Comparison of ENCODE assay signal across 23 mouse cellular contexts in genomic region chr6:128640673-128641072, GRCm38 (mm10). TPM values are rescaled to one million over a fixed set of nuclear protein-coding genes. Genes with fewer than 3 reads are reported as not detected.
"Had no signal": no experiment of that assay in that cellular context is flagged by ENCODE, and none has a peak within 500 bp of the region (broad histone marks: within the 10 kb centered on the region; RNA-seq: fewer than 3 reads in every experiment).

No protein-coding gene starts in this region.

- H3K4me3 ChIP-seq: neural tube, embryonic 13.5 days; neural tube, embryonic 15.5 days; stomach, embryonic 15.5 days had no signal

- H3K36me3 ChIP-seq: neural tube, embryonic 13.5 days; neural tube, embryonic 15.5 days; stomach, embryonic 15.5 days had no signal

- H3K4me2 ChIP-seq: neural tube, embryonic 13.5 days; neural tube, embryonic 15.5 days; stomach, embryonic 15.5 days had no signal

- H3K27ac ChIP-seq: neural tube, embryonic 13.5 days; neural tube, embryonic 15.5 days; stomach, embryonic 15.5 days; stomach, postnatal 0 days had no signal

- H3K9me3 ChIP-seq: neural tube, embryonic 15.5 days; stomach, embryonic 15.5 days had no signal

- DNase-seq: retina, postnatal 1 day; right cerebral cortex, adult 18-20 months; right cerebral cortex, postnatal 14 days; right cerebral cortex, postnatal 25 days; right cerebral cortex, postnatal 4 days; spleen, adult 18-20 months; thymus, adult 18-20 months; thymus, adult 2 months; thymus, postnatal 14 days; thymus, postnatal 25 days; thymus, postnatal 36 days; thymus, postnatal 4 days had no signal

- H3K27me3 ChIP-seq: neural tube, embryonic 13.5 days; neural tube, embryonic 15.5 days; stomach, embryonic 15.5 days had no signal

- H3K4me1 ChIP-seq: neural tube, embryonic 13.5 days; neural tube, embryonic 15.5 days; stomach, embryonic 15.5 days had no signal

- H3K9ac ChIP-seq: neural tube, embryonic 13.5 days; neural tube, embryonic 15.5 days; stomach, embryonic 15.5 days had no signal

RNA-seq across cellular contexts. Expression of gene Klrb1a, which starts 17.3 kb away (rescaled TPM):
- total RNA-seq: neutrophil, adult 5-6 weeks had no signal
- polyA plus RNA-seq: neural tube, embryonic 13.5 days; neural tube, embryonic 14.5 days; neural tube, embryonic 15.5 days; stomach, embryonic 14.5 days; stomach, embryonic 15.5 days; stomach, embryonic 16.5 days; stomach, postnatal 0 days had no signal

RNA-seq across cellular contexts. Expression of gene Clec2h, which starts 21.5 kb away (rescaled TPM):
- total RNA-seq: neutrophil, adult 5-6 weeks had no signal
- polyA plus RNA-seq: neural tube, embryonic 13.5 days; neural tube, embryonic 14.5 days; neural tube, embryonic 15.5 days; spleen, adult 2 months; stomach, embryonic 14.5 days; thymus, adult 2 months; thymus, postnatal 0 days; urinary bladder, adult 2 months had no signal

RNA-seq across cellular contexts. Expression of gene A2ml1, which starts 59.3 kb away (rescaled TPM):
- total RNA-seq: neutrophil, adult 5-6 weeks had no signal
- polyA plus RNA-seq: spleen, adult 2 months; urinary bladder, adult 2 months had no signal
